Mouse (Mus musculus) heart, adult 2 months (tissue): ENCODE data around the gene Rab30.

Experiments used
- CTCF ChIP-seq: fragments of 200-600 bp; IDR thresholded peaks from 2 replicates; pipeline ENCODE4 v1.8.1; 2022; ENCODE audit warnings: antibody characterized with exemption, mild to moderate bottlenecking, moderate library complexity
- EP300 ChIP-seq: fragments of 200-500 bp; IDR thresholded peaks from 2 replicates; pipeline ENCODE4 v1.6.1; 2011; ENCODE audit warnings: low read depth, low read length, control low read depth; ENCODE audit not compliant: insufficient read depth
- POLR2A ChIP-seq: fragments of 200-500 bp; IDR thresholded peaks from 2 replicates; pipeline ENCODE4 v1.6.1; 2011; ENCODE audit warnings: mild to moderate bottlenecking, low read depth, low read length, control low read depth; ENCODE audit not compliant: insufficient read depth

DNA sequence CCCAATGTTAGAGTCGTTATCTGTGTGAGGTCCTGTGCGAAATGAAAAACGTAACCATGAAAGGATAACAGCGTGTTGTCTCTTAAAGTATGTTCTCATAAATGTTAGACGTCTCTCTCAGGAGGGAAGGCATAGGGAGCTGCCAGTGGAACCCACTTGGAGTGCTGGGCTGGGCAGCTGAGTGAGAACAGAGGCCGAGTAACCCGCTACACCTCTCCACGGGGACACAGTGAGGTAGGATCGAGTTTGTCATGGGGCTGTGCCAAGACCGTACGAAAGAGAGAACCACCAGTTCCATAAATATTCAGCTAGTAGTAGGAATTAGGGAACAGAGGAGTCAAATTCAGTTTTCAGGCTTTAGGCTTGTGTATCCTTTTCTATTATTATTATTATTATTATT lies 42.5 kb downstream of the Rab30 start:
- TF ChIP-seq POLR2A: no peak
- no peak for TF ChIP-seq CTCF
- no peak for TF ChIP-seq EP300
